Mouse (Mus musculus) kidney, embryonic 14.5 days (tissue): ENCODE results near the gene Cd177. TPM values are rescaled to one million over a fixed set of nuclear protein-coding genes. Genes with fewer than 3 reads are reported as not detected.
"Not testable (repeated sequence)": the region's sequence is repeated elsewhere in the genome, so short reads cannot be mapped to it uniquely, and the experiment has no call there.

Experiments used
- ATAC-seq: fragments of 200-750 bp; cut with Nextera tagmentation; 2 replicates; pipeline ENCODE4 v1.8.0; 2017; ENCODE audit warnings: moderate number of reproducible peaks, mild to moderate bottlenecking, moderate TSS enrichment, moderate library complexity; ENCODE audit not compliant: low FRiP score, low TSS enrichment
- H3K27ac ChIP-seq: fragments of 300-500 bp; sonication (generic); 2 replicates; pipeline ENCODE4 v1.5.1; 2014; ENCODE audit warnings: low read depth, mild to moderate bottlenecking, low read length, moderate library complexity, mixed read lengths
- H3K27me3 ChIP-seq: fragments of 300-500 bp; sonication (generic); 2 replicates; pipeline ENCODE4 v1.6.1; 2014; ENCODE audit warnings: mild to moderate bottlenecking, low read length; ENCODE audit not compliant: control insufficient read depth, insufficient read depth
- H3K36me3 ChIP-seq: fragments of 300-500 bp; sonication (generic); 2 replicates; pipeline ENCODE4 v1.6.1; 2014; ENCODE audit warnings: low read length, mixed read lengths; ENCODE audit not compliant: control insufficient read depth, insufficient read depth
- H3K4me1 ChIP-seq: fragments of 300-500 bp; sonication (generic); 2 replicates; pipeline ENCODE4 v1.6.1; 2014; ENCODE audit warnings: low read length, mixed read lengths; ENCODE audit not compliant: control insufficient read depth, insufficient read depth
- H3K4me2 ChIP-seq: fragments of 300-500 bp; sonication (generic); replicated peaks from 2 replicates; pipeline ENCODE4 v1.6.1; 2014; ENCODE audit warnings: low read depth, mild to moderate bottlenecking, low read length
- H3K4me3 ChIP-seq: fragments of 300-500 bp; sonication (generic); 2 replicates; pipeline ENCODE4 v1.5.1; 2014; ENCODE audit warnings: mild to moderate bottlenecking, low read length
- H3K9ac ChIP-seq: fragments of 300-500 bp; sonication (generic); 2 replicates; pipeline ENCODE4 v1.6.1; 2014; ENCODE audit warnings: low read depth, mild to moderate bottlenecking, low read length, moderate library complexity
- H3K9me3 ChIP-seq: fragments of 300-500 bp; sonication (generic); 2 replicates; pipeline ENCODE4 v1.6.1; 2016; ENCODE audit warnings: low read length; ENCODE audit not compliant: control insufficient read depth
- WGBS: fragments of 180-500 bp; shearing (Covaris S2); extraction: QIAGEN DNeasy Blood & Tissue Kit; methylation state at CpG from one replicate; pipeline ENCODE4 v1.1.7; 2014; 5-methylcytosine and 5-hydroxymethylcytosine counted together
- polyA plus RNA-seq: library from polyadenylated mRNA; unstranded; fragments of >200 nt; fragmentation: Nextera tagmentation; extraction: Ambion mirVana; gene quantifications from 2 replicates; pipeline ENCODE4 v1.2.1, GENCODE M21; 2014

Cd177 gene
- polyA plus RNA-seq = 0.24 and 0.36 TPM in 2 replicates

DNA sequence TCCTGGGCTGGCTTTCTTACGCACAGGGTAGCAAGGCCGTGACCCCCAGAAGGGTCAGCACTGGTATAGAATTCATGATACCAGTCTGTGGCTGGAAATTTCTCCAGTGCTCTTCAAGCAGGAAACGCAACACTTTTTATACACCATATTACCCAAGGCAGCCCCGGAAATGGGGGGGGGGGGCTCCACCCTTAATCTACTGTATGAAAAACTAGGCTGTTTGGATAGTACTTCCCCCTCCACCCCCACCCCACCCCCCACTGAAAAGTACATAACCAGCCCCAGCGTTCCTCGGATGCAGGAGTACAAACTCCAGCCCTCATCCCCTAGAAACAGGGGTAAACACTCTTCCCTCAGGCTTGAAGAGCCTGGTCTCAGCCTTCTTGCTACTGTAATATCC lies at the start of gene Cd177:
Cd177 (minus strand) TSS at position 101 of the 400 bp plus-strand sequence.
- H3K4me3 ChIP-seq = no peak within 1 kb of the TSS
- H3K36me3 ChIP-seq = no peaks in the 10 kb centered on the region
- no peak within 1 kb of the TSS for H3K27ac ChIP-seq

GRCm38 (mm10) chr7:24809041-24809440 lies 48.9 kb upstream of the Cd177 start:
- Histone ChIP-seq H3K4me2 (no peak overlapping the region), H3K36me3 (no peaks in the 10 kb centered on the region), H3K27ac (no peak overlapping the region), H3K9me3 (no peaks in the 10 kb centered on the region), H3K4me3 (no peak overlapping the region), H3K27me3 (no peaks in the 10 kb centered on the region), H3K9ac (no peak overlapping the region), H3K4me1 (no peaks in the 10 kb centered on the region)
- WGBS = 33% methylated on average over 2 of the region's 2 CpGs
- ATAC-seq = no peak

More for the DNA sequence above, at the start of gene Cd177:
- H3K4me2 ChIP-seq = no peak within 1 kb of the TSS
- ATAC-seq = no peak
- no peaks in the 10 kb centered on the region for H3K4me1 ChIP-seq
- H3K27me3 ChIP-seq = no peaks in the 10 kb centered on the region
- WGBS = 68% methylated on average over 6 of the region's 6 CpGs
- no peak within 1 kb of the TSS for H3K9ac ChIP-seq
- no peaks in the 10 kb centered on the region for H3K9me3 ChIP-seq

GRCm38 (mm10) chr7:24804826-24805225 lies 44.7 kb upstream of the Cd177 start:
- Histone ChIP-seq H3K27ac (no peak overlapping the region), H3K4me1 (no peaks in the 10 kb centered on the region), H3K9me3 (no peaks in the 10 kb centered on the region), H3K27me3 (no peaks in the 10 kb centered on the region), H3K4me3 (no peak overlapping the region), H3K9ac (no peak overlapping the region), H3K4me2 (no peak overlapping the region), H3K36me3 (no peaks in the 10 kb centered on the region)
- 56% methylated on average over 6 of the region's 6 CpGs for WGBS
- ATAC-seq = no peak

GRCm38 (mm10) chr7:24802149-24802767 lies 42.1 kb upstream of the Cd177 start:
- WGBS = 69% methylated on average over 7 of the region's 7 CpGs
- no peak overlapping the region for H3K27ac ChIP-seq
- no peaks in the 10 kb centered on the region for H3K27me3 ChIP-seq
- no peaks in the 10 kb centered on the region for H3K9me3 ChIP-seq
- no peaks in the 10 kb centered on the region for H3K4me1 ChIP-seq
- H3K9ac ChIP-seq = no peak overlapping the region
- H3K4me2 ChIP-seq = no peak overlapping the region
- ATAC-seq = no peak
- H3K4me3 ChIP-seq = no peak overlapping the region
- no peaks in the 10 kb centered on the region for H3K36me3 ChIP-seq

- WGBS = 97% methylated on average over 1 of the region's 1 CpGs
- Histone ChIP-seq H3K27me3 (no peaks in the 10 kb centered on the region), H3K4me1 (no peaks in the 10 kb centered on the region), H3K4me2 (no peak overlapping the region), H3K9me3 (no peaks in the 10 kb centered on the region), H3K27ac (no peak overlapping the region), H3K4me3 (no peak overlapping the region), H3K36me3 (no peaks in the 10 kb centered on the region), H3K9ac (no peak overlapping the region)
- no peak for ATAC-seq
Observed at GRCm38 (mm10) chr7:24797918-24798317, 37.8 kb upstream of the Cd177 start.

- not testable (repeated sequence) for H3K36me3 ChIP-seq, H3K4me3 ChIP-seq, H3K27ac ChIP-seq, H3K4me2 ChIP-seq, H3K9me3 ChIP-seq, H3K9ac ChIP-seq, H3K4me1 ChIP-seq, ATAC-seq, H3K27me3 ChIP-seq
- WGBS = 19% methylated on average over 4 of the region's 4 CpGs
Observed at GRCm38 (mm10) chr7:24776918-24777317, 16.8 kb upstream of the Cd177 start, which contains the start of gene Ceacam10. Gene Ceacam10, plus strand, starts transcription at chr7:24777206.

- Histone ChIP-seq H3K9me3 (no peaks in the 10 kb centered on the region), H3K4me3 (no peak overlapping the region), H3K27me3 (no peaks in the 10 kb centered on the region), H3K4me2 (no peak overlapping the region), H3K27ac (no peak overlapping the region), H3K4me1 (no peaks in the 10 kb centered on the region), H3K9ac (no peak overlapping the region), H3K36me3 (no peaks in the 10 kb centered on the region)
- WGBS = 84% methylated on average over 2 of the region's 2 CpGs
- ATAC-seq = no peak
Observed at GRCm38 (mm10) chr7:24776145-24776544, 16.0 kb upstream of the Cd177 start.

DNA sequence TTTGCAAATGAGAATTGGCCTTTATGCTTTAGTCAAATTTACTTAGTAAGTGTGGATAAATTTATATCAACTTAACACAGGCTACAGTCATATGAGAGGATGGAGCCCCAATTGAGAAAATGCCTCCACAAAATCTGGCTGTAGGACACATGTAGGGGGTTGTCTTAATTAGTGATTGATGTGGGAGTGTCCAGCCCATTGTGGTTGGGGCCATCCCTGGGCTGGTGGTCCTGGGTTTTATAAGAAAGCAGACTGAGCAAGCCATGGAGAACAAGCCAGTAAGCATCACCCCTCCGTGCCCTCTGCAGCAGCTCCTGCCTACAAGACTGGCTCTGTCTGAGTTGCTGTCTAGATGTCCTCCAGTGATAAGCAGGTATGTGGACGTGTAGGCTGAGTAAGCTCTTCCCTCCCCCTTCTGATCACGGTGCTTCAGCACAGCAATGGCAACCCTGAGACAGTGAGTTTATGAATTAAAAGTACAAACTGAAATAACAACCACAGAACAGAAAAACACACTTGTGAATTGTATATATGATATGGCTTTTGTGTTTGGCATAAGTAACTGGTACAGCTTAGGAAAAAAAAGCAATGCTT lies 13.9 kb upstream of the Cd177 start:
- Histone ChIP-seq H3K4me1 (no peaks in the 10 kb centered on the region), H3K9me3 (no peaks in the 10 kb centered on the region), H3K27ac (no peak overlapping the region), H3K27me3 (no peaks in the 10 kb centered on the region), H3K4me2 (no peak overlapping the region), H3K36me3 (no peaks in the 10 kb centered on the region), H3K4me3 (no peak overlapping the region), H3K9ac (no peak overlapping the region)
- ATAC-seq = no peak
- 37% methylated on average over 3 of the region's 3 CpGs for WGBS

DNA sequence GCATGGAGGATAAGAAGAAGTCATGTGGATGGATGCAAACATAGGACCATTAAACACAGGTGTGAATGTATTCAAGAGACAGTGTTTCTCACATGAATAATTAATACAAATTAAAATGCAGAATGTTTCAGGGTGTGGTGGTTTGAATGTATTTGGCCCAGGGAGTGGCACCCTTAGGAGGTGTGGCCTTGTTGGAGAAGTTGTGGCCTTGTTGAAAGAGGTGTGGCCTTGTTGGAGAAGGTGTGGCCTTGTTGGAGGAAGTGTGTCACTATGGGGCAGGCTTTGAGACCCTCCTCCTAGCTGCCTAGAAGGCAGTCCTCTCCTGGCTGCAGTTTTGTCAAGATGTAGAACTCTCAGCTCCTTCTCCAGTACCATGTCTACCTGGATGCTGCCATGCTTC lies 11.2 kb upstream of the Cd177 start:
- H3K27me3 ChIP-seq = no peaks in the 10 kb centered on the region
- no peak overlapping the region for H3K9ac ChIP-seq
- no peaks in the 10 kb centered on the region for H3K4me1 ChIP-seq
- no peaks in the 10 kb centered on the region for H3K9me3 ChIP-seq
- no peak overlapping the region for H3K27ac ChIP-seq
- no peaks in the 10 kb centered on the region for H3K36me3 ChIP-seq
- H3K4me2 ChIP-seq = no peak overlapping the region
- ATAC-seq = no peak
- no peak overlapping the region for H3K4me3 ChIP-seq
